Mouse (Mus musculus): ENCODE measurements around the gene Gm7073. TPM values are rescaled to one million over a fixed set of nuclear protein-coding genes. Genes with fewer than 3 reads are reported as not detected.

Gm7073 gene
- total RNA-seq, 2 experiments from 2014 or later, result not detected

GRCm38 (mm10) chrX:60386852-60387251 is 152.2 kb downstream of the Gm7073 start:
- no peak for ATAC-seq (replicated peaks; ENCODE audit: low FRiP score, poor library complexity, severe bottlenecking)

Other genes with a start within 250 kb of the Gm7073 start
- 88.4 and 88.7 TPM in 2 replicates for gene Atp11c, start 53.4 kb upstream of the Gm7073 start, total RNA-seq (2015; ENCODE audit: low replicate concordance)
- gene Atp11c, start 53.4 kb upstream of the Gm7073 start, total RNA-seq (2017; ENCODE audit: low replicate concordance), result 96.7 and 97.0 TPM in 2 replicates